Mouse (Mus musculus): ENCODE results near the gene Pgd. TPM values are rescaled to one million over a fixed set of nuclear protein-coding genes. Genes with fewer than 3 reads are reported as not detected.
A peak's percentile ranks its signal among the peaks of the same experiment; 100 is the strongest.

The Pgd gene
- polyA plus RNA-seq, 1 experiment from 2014 or later, result 129 TPM

- no peak overlapping the region for H3K9ac ChIP-seq
- WGBS, result 60% methylated on average over 9 of the region's 9 CpGs
- H3K4me3 ChIP-seq (replicated peaks), result no peak overlapping the region
- no peaks in the 10 kb centered on the region for H3K27me3 ChIP-seq
- no peak overlapping the region for H3K4me2 ChIP-seq
- H3K9me3 ChIP-seq (replicated peaks), result no peaks in the 10 kb centered on the region
- 0 out of 2 replicates have a peak overlapping the region, but pooled peaks have one; percentile 51 for H3K27ac ChIP-seq
- H3K36me3 ChIP-seq, result peaks cover 52% of the 10 kb centered on the region
- ATAC-seq (replicated peaks; ENCODE audit: low FRiP score), result no peak
- peaks cover 31% of the 10 kb centered on the region for H3K4me1 ChIP-seq
Measured at GRCm38 (mm10) chr4:149149196-149149595, 17.4 kb downstream of the Pgd start.

GRCm38 (mm10) chr4:149148084-149148483 lies 18.5 kb downstream of the Pgd start:
- 0 out of 2 replicates have a peak overlapping the region, but pooled peaks have one; percentile 37 for H3K27ac ChIP-seq
- no peak for ATAC-seq (replicated peaks; ENCODE audit: low FRiP score)
- H3K36me3 ChIP-seq, result peaks cover 41% of the 10 kb centered on the region

DNA sequence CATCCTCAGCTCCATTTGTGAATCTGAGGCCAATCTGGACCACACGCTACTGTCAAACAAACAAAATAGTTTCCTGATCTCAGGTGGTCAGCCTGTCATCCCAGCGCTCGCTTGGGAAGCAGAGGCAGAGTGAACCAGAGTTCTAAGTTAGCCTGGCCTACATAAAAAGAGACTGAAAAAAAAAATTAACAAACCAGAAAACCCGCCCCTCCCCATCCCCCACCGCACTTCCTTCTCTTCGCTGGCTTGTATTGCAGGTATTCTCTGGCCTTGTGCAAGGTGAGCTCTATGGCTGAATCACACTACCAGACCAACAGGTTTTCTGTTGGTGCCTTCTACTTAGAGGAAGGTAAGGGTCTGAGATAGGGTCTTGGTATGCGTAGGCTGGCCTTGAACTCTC lies 19.0 kb downstream of the Pgd start:
- no peak overlapping the region for H3K9ac ChIP-seq
- H3K27ac ChIP-seq, result 0 out of 2 replicates have a peak overlapping the region, but pooled peaks have one; percentile 37
- no peak overlapping the region for H3K4me3 ChIP-seq (replicated peaks)
- no peaks in the 10 kb centered on the region for H3K9me3 ChIP-seq (replicated peaks)
- no peaks in the 10 kb centered on the region for H3K27me3 ChIP-seq
- peaks cover 35% of the 10 kb centered on the region for H3K36me3 ChIP-seq
- peaks cover 31% of the 10 kb centered on the region for H3K4me1 ChIP-seq
- no peak overlapping the region for H3K4me2 ChIP-seq
- no peak for ATAC-seq (replicated peaks; ENCODE audit: low FRiP score)
- WGBS, result 79% methylated on average over 7 of the region's 7 CpGs

More at GRCm38 (mm10) chr4:149148084-149148483, 18.5 kb downstream of the Pgd start:
- WGBS, result 82% methylated on average over 4 of the region's 4 CpGs
- H3K4me1 ChIP-seq, result peaks cover 31% of the 10 kb centered on the region
- H3K27me3 ChIP-seq, result no peaks in the 10 kb centered on the region
- H3K9me3 ChIP-seq (replicated peaks), result no peaks in the 10 kb centered on the region
- no peak overlapping the region for H3K4me2 ChIP-seq
- no peak overlapping the region for H3K4me3 ChIP-seq (replicated peaks)
- H3K9ac ChIP-seq, result no peak overlapping the region

DNA sequence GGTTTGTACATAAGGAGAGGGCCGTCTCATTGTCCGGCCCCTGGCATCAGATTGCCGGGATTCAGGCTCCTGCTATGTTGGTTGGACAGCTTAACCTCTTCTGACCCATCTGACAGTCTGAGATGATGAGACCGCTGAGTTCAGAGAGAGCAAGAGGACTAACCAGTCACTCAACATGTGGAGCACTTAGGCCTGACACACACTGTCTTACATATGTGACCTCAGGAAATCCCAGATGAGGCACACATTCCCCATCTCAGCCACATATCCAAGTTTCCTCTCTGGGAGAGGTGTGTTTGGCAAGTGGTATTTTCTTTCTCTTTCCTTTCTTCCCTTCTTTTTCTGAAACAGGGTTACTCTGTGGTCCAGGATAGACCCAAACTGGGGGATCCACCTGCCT lies 21.4 kb downstream of the Pgd start:
- no peak overlapping the region for H3K27ac ChIP-seq
- WGBS, result 80% methylated on average over 4 of the region's 4 CpGs
- H3K27me3 ChIP-seq, result no peaks in the 10 kb centered on the region
- H3K9me3 ChIP-seq (replicated peaks), result no peaks in the 10 kb centered on the region
- no peak overlapping the region for H3K9ac ChIP-seq
- peaks cover 12% of the 10 kb centered on the region for H3K36me3 ChIP-seq
- peaks cover 25% of the 10 kb centered on the region for H3K4me1 ChIP-seq
- no peak overlapping the region for H3K4me3 ChIP-seq (replicated peaks)
- no peak for ATAC-seq (replicated peaks; ENCODE audit: low FRiP score)
- H3K4me2 ChIP-seq, result no peak overlapping the region

- no peak overlapping the region for H3K4me2 ChIP-seq
- 4% methylated on average over 3 of the region's 3 CpGs for WGBS
- peaks cover 5% of the 10 kb centered on the region; the same call in 1 of the 2 replicates for H3K36me3 ChIP-seq
- no peak overlapping the region for H3K9ac ChIP-seq
- H3K27ac ChIP-seq, result no peak overlapping the region
- no peaks in the 10 kb centered on the region for H3K9me3 ChIP-seq (replicated peaks)
- ATAC-seq (replicated peaks; ENCODE audit: low FRiP score), result peak; percentile 65
- no peaks in the 10 kb centered on the region for H3K27me3 ChIP-seq
- H3K4me1 ChIP-seq, result peaks cover 19% of the 10 kb centered on the region
- no peak overlapping the region for H3K4me3 ChIP-seq (replicated peaks)
Measured at GRCm38 (mm10) chr4:149144459-149144858, 22.1 kb downstream of the Pgd start.

- Histone ChIP-seq H3K4me1 (peaks cover 17% of the 10 kb centered on the region), H3K4me3 (replicated peaks) (no peak overlapping the region), H3K4me2 (no peak overlapping the region), H3K9me3 (replicated peaks) (no peaks in the 10 kb centered on the region), H3K27ac (no peak overlapping the region), H3K27me3 (no peaks in the 10 kb centered on the region), H3K9ac (no peak overlapping the region), H3K36me3 (no peaks in the 10 kb centered on the region)
- 29% methylated on average over 4 of the region's 4 CpGs for WGBS
- ATAC-seq (replicated peaks; ENCODE audit: low FRiP score), result no peak
Measured at GRCm38 (mm10) chr4:149143594-149143993, 23.0 kb downstream of the Pgd start.

DNA sequence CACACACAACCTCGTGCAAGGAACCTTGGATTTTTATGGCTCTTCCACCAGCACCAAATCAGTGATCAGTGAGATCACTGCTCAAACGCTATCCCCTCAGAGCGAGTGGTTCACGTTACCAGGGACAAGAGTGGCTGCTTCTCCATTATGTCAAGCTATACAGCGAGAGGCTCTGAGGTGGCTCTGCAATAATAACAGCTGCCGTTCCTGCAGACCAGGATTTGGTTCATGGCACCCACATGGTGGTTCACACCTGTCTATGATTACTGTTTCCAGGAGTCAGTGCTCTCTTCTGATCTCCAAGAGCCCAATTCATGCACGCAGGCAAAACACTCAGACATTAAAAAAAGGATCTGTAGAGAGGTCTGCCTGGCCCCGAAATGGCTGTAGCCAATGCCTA lies 28.1 kb downstream of the Pgd start:
- Histone ChIP-seq H3K27me3 (no peaks in the 10 kb centered on the region), H3K4me2 (no peak overlapping the region), H3K9me3 (replicated peaks) (no peaks in the 10 kb centered on the region), H3K9ac (no peak overlapping the region), H3K4me1 (peaks cover 11% of the 10 kb centered on the region), H3K4me3 (replicated peaks) (no peak overlapping the region), H3K27ac (no peak overlapping the region), H3K36me3 (no peaks in the 10 kb centered on the region)
- 67% methylated on average over 8 of the region's 8 CpGs for WGBS
- ATAC-seq (replicated peaks; ENCODE audit: low FRiP score), result no peak

DNA sequence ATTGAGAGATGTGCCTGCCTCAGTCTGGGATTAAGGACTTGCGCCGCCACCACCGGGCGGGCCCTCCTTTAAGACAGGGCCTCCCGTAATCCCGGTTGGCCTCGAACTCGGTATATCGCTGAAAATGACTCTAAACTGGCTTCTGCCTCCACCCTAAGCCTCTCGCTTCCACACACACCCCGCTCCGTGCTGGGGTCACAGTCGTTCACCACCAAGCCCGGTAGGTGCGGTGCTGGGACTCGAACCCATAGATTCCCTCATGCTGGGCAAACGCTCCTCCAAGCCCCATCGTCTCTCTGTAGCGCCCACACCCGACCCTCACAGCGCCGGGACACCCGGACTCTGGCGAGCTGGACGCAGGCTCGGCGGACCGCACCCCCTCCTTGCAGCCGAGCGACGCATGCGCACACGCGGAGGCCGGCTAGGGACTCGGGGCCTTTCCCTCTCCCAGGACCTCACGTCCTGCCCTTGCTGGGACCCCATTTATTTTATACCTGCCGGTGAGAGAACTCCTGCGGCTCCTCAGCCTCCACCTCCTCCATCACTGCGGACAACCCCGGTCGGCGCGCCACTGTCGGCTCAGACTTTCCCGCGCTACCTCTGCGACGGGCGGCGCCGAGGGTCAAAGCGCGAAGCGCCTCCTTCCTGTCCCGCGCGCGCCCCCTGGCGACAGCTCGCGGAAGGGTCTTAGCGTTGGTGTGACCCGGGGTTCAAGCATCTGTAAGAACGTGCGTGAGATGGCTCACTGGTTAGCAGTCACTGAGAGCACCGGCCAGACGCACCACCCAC lies 29.4 kb downstream of the Pgd start, which contains the start of gene Cenps:
Gene Cenps, minus strand, starts transcription at position 648 of the 789 bp plus-strand sequence.
- peak; percentile 94 for ATAC-seq (replicated peaks; ENCODE audit: low FRiP score)
- peak within 1 kb of the TSS; percentile 72 for H3K4me2 ChIP-seq
- peaks cover 11% of the 10 kb centered on the region for H3K4me1 ChIP-seq
- no peaks in the 10 kb centered on the region for H3K36me3 ChIP-seq
- no peaks in the 10 kb centered on the region for H3K9me3 ChIP-seq (replicated peaks)
- H3K27ac ChIP-seq, result peak within 1 kb of the TSS; percentile 96
- H3K9ac ChIP-seq, result peak within 1 kb of the TSS; percentile 62
- no peaks in the 10 kb centered on the region for H3K27me3 ChIP-seq
- peak within 1 kb of the TSS; percentile 69 for H3K4me3 ChIP-seq (replicated peaks)
- WGBS, result under 1% methylated on average over 68 of the region's 68 CpGs

GRCm38 (mm10) chr4:149136116-149136850 lies 30.3 kb downstream of the Pgd start:
- no peak for ATAC-seq (replicated peaks; ENCODE audit: low FRiP score)
- Histone ChIP-seq H3K4me1 (peaks cover 11% of the 10 kb centered on the region), H3K27ac (0 out of 2 replicates have a peak overlapping the region, but pooled peaks have one; percentile 96), H3K4me2 (peak overlapping the region; percentile 72), H3K9me3 (replicated peaks) (no peaks in the 10 kb centered on the region), H3K9ac (peak overlapping the region; percentile 62), H3K27me3 (no peaks in the 10 kb centered on the region), H3K4me3 (replicated peaks) (peak overlapping the region; percentile 69), H3K36me3 (peaks cover 6% of the 10 kb centered on the region)
- WGBS, result 70% methylated on average over 18 of the region's 18 CpGs

- Histone ChIP-seq H3K4me3 (replicated peaks) (no peak overlapping the region), H3K27ac (no peak overlapping the region), H3K36me3 (peaks cover 32% of the 10 kb centered on the region), H3K27me3 (no peaks in the 10 kb centered on the region), H3K9ac (no peak overlapping the region), H3K4me1 (peaks cover 11% of the 10 kb centered on the region), H3K4me2 (no peak overlapping the region), H3K9me3 (replicated peaks) (no peaks in the 10 kb centered on the region)
- WGBS, result 75% methylated on average over 5 of the region's 5 CpGs
- no peak for ATAC-seq (replicated peaks; ENCODE audit: low FRiP score)
Measured at GRCm38 (mm10) chr4:149133395-149133794, 33.2 kb downstream of the Pgd start.

DNA sequence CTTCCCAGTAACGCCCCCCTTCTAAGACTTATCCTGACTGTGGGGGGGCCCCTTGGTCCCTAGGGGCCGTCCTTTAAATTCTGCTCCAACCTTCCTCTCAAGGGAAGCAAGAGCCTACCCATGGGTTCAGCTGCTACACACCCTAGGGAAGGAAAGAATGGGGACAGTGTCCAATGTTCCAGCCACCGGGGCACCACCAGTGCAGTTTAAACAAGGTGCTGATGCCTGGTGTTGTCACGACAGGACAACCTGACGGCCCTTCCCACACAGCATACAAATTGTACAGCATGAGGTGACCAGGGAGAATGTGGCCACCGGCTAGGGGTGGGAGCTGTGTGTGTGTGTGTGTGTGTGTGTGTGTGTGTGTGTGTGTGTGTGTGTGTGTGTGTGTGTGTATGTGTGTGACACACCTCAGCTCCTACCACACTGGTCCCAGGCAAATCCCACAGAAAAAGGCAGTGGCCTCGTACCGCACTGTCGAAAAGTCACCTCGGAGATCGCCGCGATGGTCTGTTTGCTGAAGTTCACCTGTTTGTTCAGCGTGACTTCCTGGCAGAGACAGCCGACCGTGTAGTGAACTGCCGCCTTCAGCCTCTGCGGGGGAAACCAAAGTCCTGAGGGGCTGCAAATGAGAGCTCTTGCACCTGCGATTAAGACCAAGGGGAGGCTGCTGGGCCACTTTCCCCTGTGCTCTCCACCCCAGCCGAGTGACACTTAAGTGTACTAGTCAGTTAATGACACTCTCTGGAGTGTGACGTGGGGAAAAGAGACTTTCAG lies 34.6 kb downstream of the Pgd start:
- H3K4me3 ChIP-seq (replicated peaks), result no peak overlapping the region
- peaks cover 11% of the 10 kb centered on the region for H3K4me1 ChIP-seq
- H3K27ac ChIP-seq, result no peak overlapping the region
- H3K9me3 ChIP-seq (replicated peaks), result no peaks in the 10 kb centered on the region
- H3K4me2 ChIP-seq, result no peak overlapping the region
- no peak overlapping the region for H3K9ac ChIP-seq
- WGBS, result 80% methylated on average over 21 of the region's 21 CpGs
- H3K36me3 ChIP-seq, result peaks cover 47% of the 10 kb centered on the region
- ATAC-seq (replicated peaks; ENCODE audit: low FRiP score), result no peak
- H3K27me3 ChIP-seq, result no peaks in the 10 kb centered on the region

Data from kidney, embryonic 15.5 days (tissue).